Mouse (Mus musculus) midbrain, embryonic 16.5 days (tissue): ENCODE measurements at regions not wholly inside any gene's neighbourhood (a gene's known extent, or its start where the extent isn't known, plus 50 kb on each side); places are given as distances from the start of the nearest gene placed in this dataset. TPM values are rescaled to one million over a fixed set of nuclear protein-coding genes. Genes with fewer than 3 reads are reported as not detected.
A peak's percentile ranks its signal among the peaks of the same experiment; 100 is the strongest.

ENCODE experiments used
- ATAC-seq: fragments of 200-750 bp; cut with Nextera tagmentation; 2 replicates; pipeline ENCODE4 v1.8.0; 2017; ENCODE audit warnings: moderate TSS enrichment
- H3K27ac ChIP-seq: fragments of 300-500 bp; sonication (generic); 2 replicates; pipeline ENCODE4 v1.5.1; 2014; ENCODE audit warnings: mild to moderate bottlenecking, low read length, mixed read lengths
- H3K27me3 ChIP-seq: fragments of 300-500 bp; sonication (generic); 2 replicates; pipeline ENCODE4 v1.6.1; 2014; ENCODE audit warnings: low read depth, low read length, mixed read lengths; ENCODE audit not compliant: control insufficient read depth, insufficient read depth
- H3K36me3 ChIP-seq: fragments of 300-500 bp; sonication (generic); 2 replicates; pipeline ENCODE4 v1.6.1; 2014; ENCODE audit warnings: mild to moderate bottlenecking, low read length, moderate library complexity, mixed read lengths; ENCODE audit not compliant: control insufficient read depth, insufficient read depth
- H3K4me1 ChIP-seq: fragments of 300-500 bp; sonication (generic); 2 replicates; pipeline ENCODE4 v1.6.1; 2014; ENCODE audit warnings: mild to moderate bottlenecking, low read length, mixed read lengths; ENCODE audit not compliant: control insufficient read depth, insufficient read depth
- H3K4me2 ChIP-seq: fragments of 300-500 bp; sonication (generic); 2 replicates; pipeline ENCODE4 v1.6.1; 2014; ENCODE audit warnings: mild to moderate bottlenecking, low read length, mixed read lengths
- H3K4me3 ChIP-seq: fragments of 300-500 bp; sonication (generic); 2 replicates; pipeline ENCODE4 v1.5.1; 2014; ENCODE audit warnings: low read depth, mild to moderate bottlenecking, low read length, moderate library complexity, mixed read lengths
- H3K9ac ChIP-seq: fragments of 300-500 bp; sonication (generic); 2 replicates; pipeline ENCODE4 v1.6.1; 2014; ENCODE audit warnings: low read depth, low read length, mixed read lengths
- H3K9me3 ChIP-seq: fragments of 300-500 bp; sonication (generic); replicated peaks from 2 replicates; pipeline ENCODE4 v1.6.1; 2014; ENCODE audit warnings: mild to moderate bottlenecking, low read length, mixed read lengths; ENCODE audit not compliant: control insufficient read depth, poor library complexity, severe bottlenecking
- WGBS: fragments of 180-500 bp; shearing (Covaris S2); extraction: QIAGEN DNeasy Blood & Tissue Kit; methylation state at CpG from one replicate; pipeline ENCODE4 v1.1.7; 2014; 5-methylcytosine and 5-hydroxymethylcytosine counted together
- microRNA-seq: library from miRNA; unstranded; fragments of <30 nt; microRNA quantifications from one replicate; pipeline ENCODE4, GENCODE M21; 2017

DNA sequence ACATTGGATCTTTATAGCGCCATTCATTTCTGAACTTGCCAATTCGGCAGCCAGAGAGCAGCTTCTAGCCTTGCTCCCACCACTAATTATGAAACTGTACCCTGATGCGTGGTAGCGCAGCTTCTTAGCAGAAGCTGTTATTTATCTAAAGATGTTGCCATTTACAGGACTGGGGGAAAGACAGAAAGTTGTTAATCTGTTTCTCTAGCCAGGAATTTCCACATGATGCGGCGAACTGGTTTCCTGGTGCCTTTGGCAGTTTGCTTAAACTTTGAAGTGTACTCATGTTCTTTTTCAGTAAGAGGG, 100.7 kb downstream of the 4931417E11Rik start:
- no peaks in the 10 kb centered on the region for H3K9me3 ChIP-seq
- H3K27me3 ChIP-seq: no peaks in the 10 kb centered on the region; the same call in none of the 2 replicates
- no peak overlapping the region for H3K4me3 ChIP-seq
- no peaks in the 10 kb centered on the region for H3K36me3 ChIP-seq
- no peak overlapping the region for H3K27ac ChIP-seq
- H3K4me1 ChIP-seq: peaks cover 3% of the 10 kb centered on the region; the same call in 1 of the 2 replicates
- no peak for ATAC-seq
- WGBS: 23% methylated on average over 6 of the region's 6 CpGs
- H3K9ac ChIP-seq: no peak overlapping the region
- H3K4me2 ChIP-seq: peak overlapping the region; percentile 31

DNA sequence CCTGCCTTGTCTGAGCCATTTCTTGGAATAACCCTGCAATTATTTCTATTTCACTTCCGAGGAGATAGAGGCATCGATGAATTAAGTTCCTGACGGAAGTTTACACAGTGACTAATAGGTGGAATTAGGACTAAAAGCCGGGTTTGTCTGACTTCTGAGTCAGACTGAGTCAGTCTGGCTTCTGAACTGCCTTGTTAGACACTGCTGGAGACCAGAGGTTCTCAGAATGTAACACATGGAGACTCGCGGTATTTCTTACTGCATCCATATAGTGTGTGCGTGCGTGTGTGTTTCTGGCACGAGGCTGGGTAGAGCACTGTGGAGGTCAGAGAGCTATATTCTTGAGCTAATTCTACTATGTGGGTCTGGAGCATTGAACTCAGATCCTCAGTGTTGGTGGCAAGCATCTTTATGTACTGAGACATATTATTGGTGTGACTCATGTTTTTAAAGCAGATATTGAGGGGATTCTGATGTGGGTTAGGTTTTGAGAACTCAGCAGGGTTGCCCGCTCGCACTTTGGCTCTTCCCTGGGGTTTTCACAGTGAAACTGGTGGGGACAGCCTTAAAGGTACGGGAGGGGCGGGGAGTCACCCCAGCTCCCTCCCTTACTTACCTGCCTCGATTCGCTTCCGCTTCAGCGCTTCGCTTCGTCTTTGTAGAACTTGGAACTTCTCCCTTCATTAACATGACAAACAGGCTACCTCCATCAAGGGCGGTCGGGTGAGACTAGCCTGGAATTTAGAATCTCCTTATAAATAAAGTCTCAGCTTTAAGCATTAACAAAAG, 101.2 kb downstream of the 4931417E11Rik start:
- H3K4me3 ChIP-seq: no peak overlapping the region
- ATAC-seq: no peak
- H3K9me3 ChIP-seq: no peaks in the 10 kb centered on the region
- no peak overlapping the region for H3K27ac ChIP-seq
- H3K4me1 ChIP-seq: peaks cover 3% of the 10 kb centered on the region; the same call in 1 of the 2 replicates
- H3K36me3 ChIP-seq: no peaks in the 10 kb centered on the region
- 9% methylated on average over 21 of the region's 21 CpGs for WGBS
- no peak overlapping the region for H3K9ac ChIP-seq
- H3K4me2 ChIP-seq: peak overlapping the region; percentile 31
- no peaks in the 10 kb centered on the region; the same call in none of the 2 replicates for H3K27me3 ChIP-seq

DNA sequence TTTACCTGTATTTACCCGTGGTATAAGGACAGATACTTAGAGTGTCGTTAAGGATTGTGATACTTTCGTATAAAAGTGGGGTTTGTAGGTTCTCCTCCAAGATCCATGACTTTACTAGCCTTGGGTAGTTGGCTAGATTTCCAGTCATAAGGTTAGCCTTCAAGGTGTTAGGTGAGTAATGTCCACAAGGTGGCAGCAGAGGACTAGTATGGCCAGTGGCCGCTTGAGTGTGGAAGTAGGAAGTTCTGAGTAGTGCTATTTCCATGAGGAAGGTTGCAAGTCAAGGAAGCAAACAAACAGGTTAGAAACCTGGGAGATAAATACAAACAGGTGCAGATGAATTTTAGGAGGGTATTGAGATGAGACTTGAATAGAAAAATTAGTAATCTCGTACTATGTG, 101.9 kb downstream of the 4931417E11Rik start:
- H3K27ac ChIP-seq: no peak overlapping the region
- no peak overlapping the region for H3K4me3 ChIP-seq
- no peak overlapping the region for H3K9ac ChIP-seq
- H3K4me1 ChIP-seq: peaks cover 3% of the 10 kb centered on the region; the same call in 1 of the 2 replicates
- no peaks in the 10 kb centered on the region; the same call in none of the 2 replicates for H3K27me3 ChIP-seq
- H3K9me3 ChIP-seq: no peaks in the 10 kb centered on the region
- 5% methylated on average over 5 of the region's 5 CpGs for WGBS
- H3K4me2 ChIP-seq: no peak overlapping the region; the same call in 1 of the 2 replicates
- H3K36me3 ChIP-seq: no peaks in the 10 kb centered on the region
- ATAC-seq: peak; percentile 86

DNA sequence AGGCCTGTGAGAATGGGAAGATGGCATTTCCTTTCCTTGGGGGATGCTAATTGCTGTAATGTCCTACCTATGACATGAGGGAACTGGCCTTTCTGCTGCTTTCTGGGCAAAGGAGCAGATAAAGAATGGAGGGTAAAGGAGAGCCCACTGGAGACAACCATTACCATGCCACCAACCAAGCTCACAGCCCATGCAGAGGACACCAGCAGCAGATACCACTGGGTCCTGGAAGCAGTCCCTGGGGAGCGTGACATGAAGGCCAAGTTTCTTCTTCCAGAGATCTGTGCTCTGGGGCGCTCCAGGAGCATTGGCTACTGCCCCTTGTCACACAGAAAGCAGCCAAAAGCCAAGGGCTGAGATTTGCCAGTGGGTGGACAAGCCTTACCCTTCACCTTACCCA, 102.8 kb downstream of the 4931417E11Rik start:
- no peaks in the 10 kb centered on the region for H3K9me3 ChIP-seq
- ATAC-seq: no peak
- H3K36me3 ChIP-seq: no peaks in the 10 kb centered on the region
- no peak overlapping the region for H3K4me2 ChIP-seq
- H3K4me3 ChIP-seq: no peak overlapping the region
- H3K27ac ChIP-seq: no peak overlapping the region
- WGBS: 84% methylated on average over 2 of the region's 2 CpGs
- peaks cover 3% of the 10 kb centered on the region; the same call in 1 of the 2 replicates for H3K4me1 ChIP-seq
- no peak overlapping the region for H3K9ac ChIP-seq
- no peaks in the 10 kb centered on the region; the same call in none of the 2 replicates for H3K27me3 ChIP-seq

DNA sequence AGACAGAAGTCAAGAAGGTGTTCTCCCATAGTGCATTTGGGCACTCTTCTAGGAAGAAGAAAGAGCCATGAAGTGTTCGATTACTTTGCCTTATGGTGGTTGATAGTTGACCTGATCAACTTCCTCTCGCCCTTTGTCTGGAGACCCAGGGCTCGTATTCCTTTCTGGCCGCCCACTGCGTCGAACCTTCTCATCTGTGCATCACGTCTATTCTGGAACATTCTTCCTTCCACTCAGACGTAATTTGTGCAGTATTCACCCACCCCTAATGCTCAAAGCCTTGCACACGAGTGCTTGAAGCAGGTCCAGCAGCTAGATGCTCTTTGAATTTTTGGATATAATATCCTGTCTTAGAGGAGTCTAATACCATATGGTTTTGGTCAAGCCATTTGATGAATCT, 104.2 kb downstream of the 4931417E11Rik start:
- peaks cover 3% of the 10 kb centered on the region; the same call in 1 of the 2 replicates for H3K4me1 ChIP-seq
- no peak overlapping the region for H3K4me3 ChIP-seq
- H3K9me3 ChIP-seq: no peaks in the 10 kb centered on the region
- 90% methylated on average over 9 of the region's 9 CpGs for WGBS
- no peak overlapping the region for H3K9ac ChIP-seq
- H3K36me3 ChIP-seq: no peaks in the 10 kb centered on the region
- no peaks in the 10 kb centered on the region; the same call in none of the 2 replicates for H3K27me3 ChIP-seq
- ATAC-seq: no peak
- no peak overlapping the region for H3K4me2 ChIP-seq
- H3K27ac ChIP-seq: no peak overlapping the region

DNA sequence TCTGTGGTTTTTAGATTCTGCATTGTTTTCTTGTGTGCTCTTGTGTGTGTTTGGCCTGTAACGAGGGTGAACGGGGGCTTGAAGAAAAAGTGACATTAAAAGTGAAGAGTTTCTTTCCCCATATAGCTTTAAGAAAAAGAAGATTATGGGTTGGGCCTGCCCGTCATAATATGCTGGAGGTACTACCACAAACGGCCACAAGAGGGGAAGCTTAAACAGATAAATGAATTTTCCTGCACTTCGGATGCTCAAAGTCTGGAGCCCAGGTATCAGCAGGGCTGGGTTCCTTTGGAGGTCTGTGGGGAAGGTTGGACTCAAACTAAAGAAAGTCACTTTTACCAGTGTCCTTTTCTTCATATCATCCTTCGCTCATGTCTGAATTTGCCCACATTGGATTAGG, 86.8 kb downstream of the Suclg1 start:
- H3K27me3 ChIP-seq: no peaks in the 10 kb centered on the region
- H3K9ac ChIP-seq: no peak overlapping the region
- H3K4me1 ChIP-seq: no peaks in the 10 kb centered on the region
- no peak overlapping the region for H3K4me3 ChIP-seq
- no peak for ATAC-seq
- H3K36me3 ChIP-seq: no peaks in the 10 kb centered on the region
- no peak overlapping the region for H3K4me2 ChIP-seq
- H3K9me3 ChIP-seq: no peaks in the 10 kb centered on the region
- H3K27ac ChIP-seq: no peak overlapping the region
- WGBS: 66% methylated on average over 6 of the region's 6 CpGs

DNA sequence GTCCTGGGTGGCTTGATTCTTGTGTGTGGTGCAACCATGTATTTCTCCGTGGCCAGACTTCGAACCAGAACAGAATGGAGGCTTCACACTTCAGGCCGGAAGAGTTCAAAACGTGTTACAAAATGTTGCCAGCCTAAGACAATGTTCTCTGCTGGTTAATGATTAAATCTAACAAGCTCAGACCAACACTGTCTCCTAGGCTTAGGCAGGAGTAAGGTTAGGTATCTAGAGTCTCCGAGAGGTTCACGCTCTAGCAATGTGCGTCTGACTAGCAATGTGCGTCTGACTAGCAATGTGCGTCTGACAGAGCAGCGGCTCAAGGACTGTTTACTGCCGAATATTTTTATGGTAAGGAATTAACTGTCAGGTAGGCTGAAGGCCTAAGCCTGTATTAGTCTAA, 81.5 kb downstream of the Suclg1 start:
- H3K9ac ChIP-seq: no peak overlapping the region
- no peak overlapping the region for H3K27ac ChIP-seq
- no peak for ATAC-seq
- 89% methylated on average over 11 of the region's 11 CpGs for WGBS
- H3K4me2 ChIP-seq: no peak overlapping the region
- no peaks in the 10 kb centered on the region for H3K9me3 ChIP-seq
- no peak overlapping the region for H3K4me3 ChIP-seq
- no peaks in the 10 kb centered on the region for H3K27me3 ChIP-seq
- H3K36me3 ChIP-seq: no peaks in the 10 kb centered on the region
- no peaks in the 10 kb centered on the region for H3K4me1 ChIP-seq

Small RNA genes in the stretch of these regions (microRNA-seq; reads per million reads assigned to microRNA genes)
- not detected for gene Gm24370
